Mouse (Mus musculus): ENCODE data around the gene Tmem178b.

- TF ChIP-seq CTCF (IDR thresholded peaks at IDR 0.05; ENCODE audit: control insufficient read depth, insufficient read depth, low read length) = no peak
- no peak for TF ChIP-seq POLR2A (IDR thresholded peaks at IDR 0.05; ENCODE audit: borderline replicate concordance, control insufficient read depth, low read depth, low read length)
Measured at GRCm38 (mm10) chr6:39970281-39970680, 97.2 kb downstream of the Tmem178b start.
